Mouse (Mus musculus): ENCODE measurements around the gene Sall2.
A peak's percentile ranks its signal among the peaks of the same experiment; 100 is the strongest.

The Sall2 gene

DNA sequence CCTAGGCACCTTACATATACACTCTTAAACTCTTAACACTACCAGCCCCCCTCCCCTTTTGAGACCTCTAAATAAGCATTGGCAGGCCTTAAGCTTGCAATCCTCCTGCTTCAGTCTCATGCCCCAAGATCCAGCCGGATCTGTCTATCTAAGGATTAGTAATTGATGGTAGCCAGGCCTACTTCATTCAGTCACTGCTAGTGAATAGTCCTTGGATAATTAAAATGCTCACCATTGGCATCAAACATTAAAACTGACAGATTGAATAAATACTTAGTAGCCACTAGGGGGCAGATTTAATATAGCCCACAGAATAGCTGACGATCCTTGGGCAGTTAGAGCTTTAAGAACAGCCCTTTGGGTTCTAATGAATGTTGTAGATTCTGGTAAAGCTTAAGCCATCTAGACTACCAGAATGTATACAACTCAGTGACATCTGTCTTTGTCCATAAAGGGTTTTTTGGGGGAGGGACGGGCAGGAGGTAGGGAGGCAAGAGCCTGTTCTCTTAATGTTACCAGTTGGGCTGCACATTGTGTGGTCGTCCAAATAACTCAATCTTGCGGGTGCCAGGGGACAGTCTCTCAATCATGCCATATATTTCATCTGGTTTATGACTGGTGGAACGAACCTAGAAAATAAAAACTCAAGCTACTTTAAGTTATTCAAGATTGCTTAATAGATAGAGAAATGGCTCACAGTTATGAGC is 32.9 kb downstream of the Sall2 start:
- no peak for DNase-seq

DNA sequence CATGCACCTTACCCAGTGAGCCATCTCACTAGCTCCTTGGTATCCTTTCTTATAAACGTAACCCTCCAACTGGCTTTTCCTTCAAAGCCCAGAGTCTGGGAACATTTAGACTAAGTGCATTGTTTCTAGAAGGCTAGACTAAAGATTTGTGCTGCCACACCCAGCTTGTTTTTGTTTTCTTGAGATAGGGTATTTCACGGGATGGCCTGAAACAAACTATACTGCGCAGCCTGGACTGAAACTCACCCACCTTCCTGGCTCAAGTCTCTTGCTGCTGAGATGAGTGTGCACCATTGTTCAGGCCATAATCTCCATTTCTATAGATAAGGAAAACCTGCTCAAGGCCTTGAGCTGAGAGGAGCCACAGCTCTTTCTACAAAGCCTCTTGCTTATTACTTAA is 44.4 kb downstream of the Sall2 start:
- DNase-seq: no peak

DNA sequence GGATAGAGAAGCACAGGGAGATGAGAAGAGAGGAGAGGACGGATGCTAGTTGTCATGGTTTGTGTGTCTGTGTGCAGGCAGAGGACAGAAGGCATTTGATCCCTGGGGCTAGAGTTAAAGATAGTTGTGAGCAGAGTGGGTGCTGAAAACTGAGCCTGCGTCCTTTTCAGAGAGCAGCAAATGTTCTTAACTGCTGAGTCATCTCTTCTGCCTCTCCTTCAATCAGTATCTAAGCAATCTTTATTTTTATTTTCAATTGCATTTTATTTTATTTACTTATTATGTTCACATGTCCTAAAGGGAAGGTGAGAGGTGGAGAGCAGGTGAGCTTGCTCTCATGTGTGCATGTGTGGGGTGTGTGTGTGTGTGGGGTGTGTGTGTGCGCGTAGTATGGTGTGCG is 44.9 kb downstream of the Sall2 start:
- no peak for DNase-seq

DNA sequence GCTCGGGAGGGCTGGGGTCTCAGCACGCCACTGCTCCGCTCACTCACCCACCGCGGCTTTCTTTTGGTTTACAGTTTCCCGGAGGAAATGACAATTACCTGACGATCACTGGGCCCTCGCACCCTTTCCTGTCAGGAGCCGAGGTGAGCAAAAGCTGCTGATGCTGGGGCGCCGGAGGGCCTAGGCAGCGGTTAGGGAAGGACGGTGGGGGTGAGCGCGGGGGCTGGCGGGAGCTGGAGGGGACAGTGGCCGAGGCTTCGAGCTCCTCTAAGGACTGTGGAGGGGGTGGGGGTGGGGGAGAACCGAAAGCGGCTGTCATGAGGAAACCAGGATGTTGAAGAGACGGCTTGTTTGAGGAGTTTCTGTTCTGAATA is 48.8 kb downstream of the Sall2 start:
- no peak for DNase-seq

DNA sequence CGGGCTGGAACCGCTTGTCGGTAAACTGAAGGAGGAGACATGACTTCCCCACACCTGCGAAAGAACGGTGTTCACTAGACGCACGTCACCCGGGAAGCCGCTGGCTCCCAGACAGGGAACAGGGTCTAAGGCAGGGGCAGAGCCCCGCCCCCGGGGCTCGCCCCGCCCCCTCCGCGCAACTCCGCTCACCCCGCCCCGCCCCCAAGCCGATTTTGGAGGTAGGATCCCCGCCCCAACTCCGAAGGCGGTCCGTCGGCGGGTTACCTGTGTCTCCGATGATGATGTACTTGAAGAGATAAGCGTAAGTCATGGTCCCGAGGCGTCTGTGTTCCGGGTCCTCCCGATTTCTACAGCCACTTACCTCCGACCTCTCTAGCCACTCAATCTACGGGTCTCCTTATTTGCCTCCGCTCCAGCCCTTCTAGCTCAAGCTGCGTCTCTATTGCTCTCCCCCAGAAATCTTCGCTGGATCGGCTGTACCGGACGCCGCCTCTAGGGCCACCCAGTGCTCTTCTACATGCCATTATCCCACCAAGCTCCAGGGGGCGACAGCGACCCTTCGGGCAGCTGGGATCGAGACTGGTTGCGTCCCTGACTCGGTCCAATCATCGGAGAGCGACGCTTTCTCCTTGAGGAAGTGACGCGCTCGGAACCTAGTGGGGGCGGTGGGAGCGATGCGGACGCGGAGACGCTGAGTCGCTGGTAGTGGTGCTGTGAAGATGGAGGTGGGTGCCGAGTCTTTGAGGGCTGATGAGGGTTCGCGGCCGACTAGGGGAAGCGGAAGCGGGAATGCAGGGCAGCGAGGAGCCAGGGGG is 49.4 kb downstream of the Sall2 start, which contains the start of the genes Tox4 and Rab2b:
Tox4 (plus strand) TSS at position 215 of the 815 bp plus-strand sequence.
Rab2b (minus strand) TSS at position 614 of the 815 bp plus-strand sequence.
- peak; percentile 96 to 97 for DNase-seq

DNA sequence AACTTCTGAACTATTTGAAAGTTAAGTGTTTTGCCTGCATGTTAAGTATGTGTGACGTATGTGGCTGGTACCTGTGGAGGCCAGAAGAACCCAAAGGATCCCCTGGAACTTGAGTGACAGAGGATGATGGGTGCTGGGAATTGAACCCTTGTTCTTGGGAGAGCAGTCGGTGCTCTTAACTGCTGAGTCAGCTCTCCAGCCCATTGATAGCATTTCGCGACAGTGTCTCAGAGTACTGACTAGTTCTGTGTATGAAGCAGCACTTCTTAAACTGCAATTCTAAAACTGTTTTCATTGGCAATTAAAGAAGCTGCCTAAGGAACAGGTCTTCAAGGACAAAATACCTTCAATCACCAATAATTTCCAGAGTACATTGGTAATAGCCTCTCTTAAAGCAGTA is 51.4 kb downstream of the Sall2 start:
- no peak for DNase-seq

DNA sequence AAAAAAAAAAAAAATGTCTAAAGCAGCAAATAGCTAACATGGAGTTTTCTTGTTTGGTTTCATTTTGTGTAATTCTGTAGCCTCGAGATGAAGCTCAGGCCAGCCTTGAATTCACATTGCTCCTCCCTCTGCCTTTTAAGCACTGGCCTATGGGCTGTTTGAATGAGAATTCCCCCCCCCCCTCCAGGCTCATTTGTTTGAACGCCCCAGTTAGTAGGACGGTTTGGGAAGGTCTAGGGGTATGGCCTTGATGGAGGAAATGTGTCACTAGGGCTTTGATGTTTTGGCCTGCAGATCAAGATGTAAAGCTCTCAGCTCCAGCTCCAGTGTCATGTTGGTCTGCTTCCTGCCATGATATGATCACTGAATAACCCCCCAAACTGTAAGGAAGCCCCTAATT is 55.8 kb downstream of the Sall2 start:
- no peak for DNase-seq
